Mouse (Mus musculus) MEL-GATA-1-ER (cell line): ENCODE results near the gene Dnmt3c.
"Not testable (repeated sequence)": the region's sequence is repeated elsewhere in the genome, so short reads cannot be mapped to it uniquely, and the experiment has no call there.

Source experiments
- DNase-seq: peaks from one replicate; pipeline ENCODE4 v3.0.0-alpha.2; 2012; ENCODE audit warnings: low read depth; ENCODE audit errors: extremely low read depth

Gene Dnmt3c

DNA sequence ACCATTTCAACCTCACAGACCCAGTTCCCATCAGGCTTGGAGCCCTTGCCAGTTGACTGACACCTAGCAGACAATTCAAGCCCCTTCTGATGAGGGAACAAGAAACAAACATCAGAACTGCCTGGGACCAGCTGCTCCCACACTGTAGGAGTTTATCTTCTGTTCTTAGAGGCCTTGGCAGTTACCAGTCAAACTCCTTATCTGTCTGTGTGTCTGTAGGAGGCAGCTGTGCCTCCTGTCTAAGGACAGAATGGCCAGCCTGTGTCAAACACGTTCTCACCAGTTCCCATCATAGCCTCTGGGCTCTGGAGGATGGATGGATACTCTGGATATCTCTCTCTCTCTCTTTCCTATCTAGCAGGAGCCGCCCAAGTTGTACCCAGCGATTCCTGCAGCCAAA, 21.4 kb downstream of the Dnmt3c start:
- not testable (repeated sequence) for DNase-seq

DNA sequence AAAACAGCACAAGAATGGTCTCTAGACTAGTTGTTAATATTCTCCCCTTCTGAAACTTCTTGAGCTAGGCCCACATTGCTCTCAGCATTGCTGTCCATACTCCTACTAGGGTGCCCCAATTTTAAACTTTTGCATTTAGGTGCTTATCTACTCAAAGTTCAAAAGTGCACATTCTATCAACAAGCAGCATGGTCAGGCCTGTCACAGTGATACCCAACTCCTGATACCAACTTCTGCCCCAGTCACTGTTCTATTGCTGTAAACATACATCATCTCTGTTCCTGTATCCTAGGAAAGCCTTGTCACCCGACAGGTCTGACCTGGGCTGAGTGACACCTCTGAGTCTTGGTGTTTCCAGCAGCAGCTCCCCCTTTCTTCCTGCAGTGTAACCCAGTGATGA, 26.6 kb downstream of the Dnmt3c start:
- DNase-seq = no peak

DNA sequence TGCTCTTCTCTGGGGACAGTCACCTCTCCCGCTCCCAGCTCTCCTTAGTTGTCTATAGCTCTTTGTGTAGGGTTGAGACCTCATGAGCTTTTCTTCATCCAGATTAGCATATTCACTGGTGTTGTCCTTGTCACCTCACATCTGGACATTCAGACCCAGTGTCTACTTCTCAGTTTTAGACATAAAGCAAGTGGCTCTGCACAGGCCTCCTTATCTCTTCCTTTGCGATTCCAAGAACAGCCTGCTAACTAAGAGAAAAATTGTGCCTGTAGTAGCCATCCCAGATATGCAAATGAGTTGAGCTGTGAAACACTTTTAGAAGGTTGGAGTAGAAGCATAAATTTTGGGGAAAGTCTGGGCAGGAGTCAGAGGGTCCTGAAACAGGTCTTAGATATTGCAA, 28.0 kb downstream of the Dnmt3c start:
- DNase-seq = peak; percentile 89

DNA sequence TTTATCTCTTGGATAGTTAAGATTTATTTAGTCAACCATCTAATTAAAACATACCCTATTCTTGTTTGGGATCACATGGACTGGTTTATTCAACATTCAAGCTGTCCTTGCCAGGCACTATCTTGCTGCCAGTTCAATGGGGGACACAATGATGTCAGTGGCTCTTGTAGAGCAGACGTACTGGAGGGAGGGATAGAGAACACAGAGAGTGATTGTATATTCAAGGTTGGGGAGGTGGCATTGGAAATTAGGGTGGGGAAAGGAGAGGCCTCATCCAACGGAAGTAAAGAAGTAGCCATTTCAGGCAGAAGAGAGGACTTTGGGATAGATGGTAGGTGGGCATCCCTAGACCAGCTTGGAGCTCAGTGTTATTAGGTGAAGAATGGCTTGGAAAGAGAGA, 28.4 kb downstream of the Dnmt3c start:
- no peak for DNase-seq

DNA sequence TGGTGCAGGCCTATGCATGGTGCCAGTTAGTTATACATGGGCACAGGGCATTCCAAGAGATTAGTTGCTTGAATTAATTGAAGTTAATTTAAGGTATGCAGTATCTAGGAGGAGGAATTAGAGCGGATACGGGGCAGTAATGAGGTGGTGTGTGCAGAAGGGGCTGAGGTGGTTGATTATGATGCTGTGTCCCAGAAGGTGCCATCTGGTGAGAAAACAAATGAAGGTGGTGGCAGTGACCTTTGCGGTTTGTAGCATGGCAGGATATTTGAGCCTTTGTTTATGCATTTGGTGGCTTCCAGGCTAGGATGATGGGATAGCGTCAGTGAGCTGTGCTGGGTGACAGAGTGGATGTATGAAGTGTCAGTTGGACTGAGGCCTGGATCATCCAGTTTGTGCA, 28.8 kb downstream of the Dnmt3c start:
- DNase-seq = no peak

DNA sequence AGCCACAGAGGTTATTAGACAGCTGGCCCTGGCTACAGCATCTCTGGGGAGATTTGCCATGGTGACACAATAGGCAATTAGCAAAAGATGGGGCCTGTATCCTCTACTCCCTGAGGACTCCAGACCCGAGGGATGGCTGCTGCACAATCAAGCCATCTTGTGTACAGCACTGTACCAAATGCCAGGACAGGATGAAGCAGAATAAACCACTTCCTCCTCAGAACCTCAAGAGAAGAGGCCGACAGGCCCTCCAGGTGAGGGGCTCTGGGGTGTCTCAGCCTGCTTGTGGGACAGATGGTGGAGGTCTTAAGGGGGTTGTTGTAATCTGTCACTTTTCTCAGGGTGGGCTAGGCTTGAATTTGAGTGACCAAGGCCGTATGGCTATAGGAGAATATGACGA, 37.6 kb downstream of the Dnmt3c start:
- no peak for DNase-seq

DNA sequence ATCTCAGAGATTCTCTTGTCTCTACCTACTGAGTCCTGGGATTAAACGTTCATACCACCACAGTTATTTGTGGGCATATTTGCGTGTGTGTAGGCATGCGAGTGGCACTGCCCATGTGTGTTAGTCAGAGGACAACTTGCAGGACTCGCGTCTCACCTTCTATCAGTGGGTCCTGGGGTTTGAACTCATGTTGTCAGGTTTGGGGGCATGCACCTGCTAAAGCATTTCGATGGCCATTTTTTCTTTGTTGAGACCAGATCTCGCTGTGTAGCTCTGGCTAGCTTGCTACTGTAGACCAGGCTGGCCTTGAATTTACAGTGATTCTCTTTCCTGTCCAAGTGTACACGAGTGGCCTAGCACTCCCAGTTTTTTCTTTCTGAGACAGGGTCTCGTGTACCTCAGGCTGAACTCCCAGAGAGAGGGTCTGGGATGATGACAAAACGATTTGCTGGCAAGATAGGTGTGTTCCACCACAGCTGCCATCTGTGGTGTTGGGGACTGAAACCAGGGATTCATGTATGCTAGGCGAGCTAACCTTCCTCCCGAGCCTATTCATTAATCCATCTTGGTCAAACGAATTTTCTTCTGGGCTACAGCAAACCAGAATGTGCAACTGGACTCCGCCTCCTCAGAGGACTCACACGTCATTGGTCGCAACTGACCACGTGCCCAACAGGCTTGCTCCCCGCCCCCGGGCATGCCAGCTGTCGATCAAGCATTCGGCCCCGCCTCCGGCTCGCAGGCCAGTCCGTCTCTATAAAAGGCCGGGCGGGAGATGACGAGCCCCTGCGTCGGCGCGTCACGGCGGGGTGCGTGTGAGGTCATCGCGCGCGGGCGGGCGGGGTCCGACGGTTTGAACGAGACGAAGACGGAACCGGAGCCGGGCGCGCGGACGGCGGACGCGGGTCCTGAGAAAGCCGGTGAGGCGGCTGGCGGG, 44.3 kb downstream of the Dnmt3c start, which contains the start of gene Mapre1:
TSS of gene Mapre1 (plus strand) at position 775 of the 937 bp plus-strand sequence.
- peak; percentile 92 for DNase-seq

DNA sequence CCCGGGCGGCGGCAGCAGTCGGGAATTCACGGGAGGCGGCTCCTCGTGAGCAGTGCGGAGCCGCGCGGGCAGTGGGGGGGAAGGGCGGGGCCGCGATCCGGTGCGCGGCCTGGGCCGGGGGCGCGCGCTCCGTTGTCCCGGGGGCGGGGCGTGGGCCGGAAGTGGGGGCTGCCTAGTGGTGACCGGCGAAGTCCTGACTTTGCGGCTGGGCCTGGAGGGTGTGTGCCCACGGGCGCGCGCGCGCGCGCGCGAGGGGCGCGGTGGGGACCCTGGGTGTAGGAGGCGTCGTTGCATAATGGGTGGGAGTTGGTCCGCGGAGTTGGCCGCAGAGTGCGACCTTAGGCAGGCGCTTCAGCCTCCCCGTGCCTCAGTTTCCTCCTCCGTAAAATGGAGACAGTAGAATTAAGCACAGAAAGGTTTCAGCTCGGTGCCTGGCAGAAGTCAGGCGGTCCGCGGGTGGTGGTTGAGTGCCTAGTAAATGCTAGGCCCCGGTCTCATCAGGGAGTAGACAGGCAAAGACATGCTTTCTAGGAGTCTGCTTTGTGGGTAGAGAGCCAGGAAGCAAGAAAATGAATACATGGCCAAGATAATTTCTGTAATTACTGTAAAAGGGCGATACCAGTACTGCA, 45.1 kb downstream of the Dnmt3c start:
- DNase-seq = peak; percentile 34

DNA sequence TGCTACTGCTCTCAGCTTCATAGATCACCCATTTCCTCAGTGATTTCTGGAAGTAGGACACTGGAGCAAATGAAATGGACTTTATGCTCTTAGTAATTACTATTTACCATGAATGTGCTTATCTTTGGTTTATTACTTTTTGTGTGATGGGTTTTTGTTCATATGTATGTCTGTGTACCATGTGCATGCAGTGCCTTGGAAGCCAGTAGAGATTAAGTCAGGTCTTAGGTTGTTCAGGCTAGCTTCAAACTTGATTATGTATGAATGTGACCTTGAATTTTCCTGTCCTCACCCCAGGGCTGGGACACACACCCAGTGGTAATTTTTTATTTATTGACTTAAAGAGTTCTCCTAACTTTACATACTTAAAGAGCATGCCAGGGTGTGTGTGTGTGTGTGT, 51.5 kb downstream of the Dnmt3c start:
- no peak for DNase-seq

DNA sequence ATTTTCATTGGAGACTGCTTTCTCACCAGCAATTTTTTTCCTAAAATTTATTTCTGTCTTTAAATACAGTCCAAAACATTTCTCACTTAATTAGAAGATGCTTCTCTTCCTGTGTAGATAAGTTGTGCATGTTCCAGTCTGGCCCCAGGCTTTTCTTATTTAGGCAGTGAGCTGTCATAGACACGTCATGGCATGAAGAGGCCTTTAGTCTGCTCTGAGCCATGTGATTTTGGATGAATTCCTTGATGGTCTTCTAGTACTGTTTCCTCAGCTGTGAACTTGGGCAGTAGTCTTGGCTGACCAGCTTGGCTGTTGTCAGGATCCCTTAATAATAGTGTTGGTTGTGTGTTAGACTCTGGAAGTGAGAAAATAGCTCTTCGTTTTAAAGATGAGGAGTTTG, 53.9 kb downstream of the Dnmt3c start:
- no peak for DNase-seq

DNA sequence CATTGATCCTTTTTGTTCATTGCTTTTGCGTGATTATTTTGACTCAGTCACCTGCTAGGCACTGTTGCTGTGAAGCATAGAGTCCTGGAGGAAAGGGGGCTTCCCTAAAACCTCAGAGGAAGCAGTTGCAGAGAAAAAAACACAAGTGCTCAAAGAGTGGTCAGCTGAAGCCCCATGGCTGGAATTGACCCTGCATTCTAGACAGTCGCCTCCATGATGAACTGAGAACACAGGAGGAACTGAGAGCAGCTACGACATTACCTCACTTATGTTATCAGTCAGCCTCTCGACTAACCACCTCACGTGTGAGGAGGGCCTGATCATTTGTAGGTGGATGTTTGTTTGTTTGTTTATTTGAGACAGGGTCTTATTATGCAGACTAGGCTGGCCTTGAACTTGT, 65.7 kb downstream of the Dnmt3c start:
- DNase-seq = no peak

DNA sequence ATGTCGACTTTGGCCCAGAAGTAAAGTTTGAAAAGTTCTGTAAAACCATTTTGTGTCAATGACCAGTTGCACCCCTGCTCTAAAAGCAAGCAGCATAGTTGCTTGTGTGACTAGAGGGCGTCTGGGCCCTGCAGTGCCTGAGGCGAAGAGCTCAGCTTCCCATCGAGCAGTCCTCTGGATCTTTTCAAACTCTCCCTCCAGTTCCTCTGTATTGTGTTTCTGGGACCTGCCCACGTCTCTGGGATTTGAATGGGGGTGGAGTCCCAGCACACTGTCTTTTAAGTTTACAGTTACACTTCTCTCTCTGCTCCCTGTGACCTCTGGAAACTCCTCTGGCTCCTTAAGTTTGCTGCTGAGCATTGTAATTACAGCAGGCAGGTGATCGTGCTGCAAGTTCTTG, 71.0 kb downstream of the Dnmt3c start:
- no peak for DNase-seq

DNA sequence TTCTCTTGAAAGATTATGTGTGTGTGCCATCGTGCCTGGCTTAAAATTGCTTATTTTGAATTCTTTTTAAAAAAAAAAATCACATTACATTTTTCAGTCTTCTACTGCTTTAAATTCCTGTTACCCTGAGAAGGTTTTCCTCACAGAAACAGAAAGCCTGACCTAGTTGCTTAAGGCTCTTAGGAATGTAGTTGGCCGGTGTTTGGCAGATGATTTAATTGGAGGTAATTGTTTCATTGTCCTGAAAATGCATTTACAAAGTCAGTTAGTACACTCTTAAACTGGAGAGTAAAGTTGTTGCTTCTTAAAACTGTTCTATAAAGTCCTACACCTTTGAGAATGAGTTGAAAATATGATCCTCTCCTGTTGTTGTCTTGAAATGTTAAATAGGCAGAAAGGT, 72.4 kb downstream of the Dnmt3c start:
- no peak for DNase-seq

DNA sequence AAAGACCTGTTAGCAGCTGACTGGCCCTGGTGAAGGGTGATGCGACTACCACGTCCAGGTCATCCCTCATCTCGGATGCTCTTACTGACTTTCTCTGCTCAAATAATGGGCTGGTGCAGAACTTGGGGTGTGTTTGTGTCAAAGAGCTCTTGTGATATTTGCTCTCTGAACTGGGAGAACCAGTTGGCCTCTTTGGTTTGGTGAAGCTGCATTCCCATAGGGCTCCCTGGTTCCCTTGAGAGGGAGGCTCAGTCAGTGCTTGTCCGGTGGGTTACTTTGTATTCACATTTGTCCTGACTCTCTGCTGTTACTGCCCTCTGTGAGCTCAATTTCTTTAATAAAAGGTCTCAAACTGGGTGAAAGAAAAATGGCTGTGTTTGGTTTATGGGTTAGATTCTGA, 76.5 kb downstream of the Dnmt3c start:
- no peak for DNase-seq

DNA sequence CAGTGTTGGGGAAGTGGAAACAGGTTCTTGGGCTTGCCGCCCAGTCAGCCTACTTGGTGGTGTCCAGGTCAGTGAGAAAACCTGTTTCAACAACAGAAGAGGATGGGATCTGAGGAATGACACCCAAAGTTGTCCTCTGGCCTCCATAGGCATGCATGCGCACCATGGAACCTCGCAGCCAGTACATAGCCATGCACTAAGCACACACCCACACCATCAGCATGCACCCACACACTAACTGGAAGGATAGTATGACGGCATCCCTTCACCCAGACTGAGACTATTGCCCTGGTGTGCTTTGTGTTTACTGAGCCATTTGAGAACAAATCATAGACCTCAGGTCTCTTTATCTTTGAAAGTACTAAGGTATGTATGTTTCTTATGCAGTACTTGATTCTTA, 79.0 kb downstream of the Dnmt3c start:
- no peak for DNase-seq

DNA sequence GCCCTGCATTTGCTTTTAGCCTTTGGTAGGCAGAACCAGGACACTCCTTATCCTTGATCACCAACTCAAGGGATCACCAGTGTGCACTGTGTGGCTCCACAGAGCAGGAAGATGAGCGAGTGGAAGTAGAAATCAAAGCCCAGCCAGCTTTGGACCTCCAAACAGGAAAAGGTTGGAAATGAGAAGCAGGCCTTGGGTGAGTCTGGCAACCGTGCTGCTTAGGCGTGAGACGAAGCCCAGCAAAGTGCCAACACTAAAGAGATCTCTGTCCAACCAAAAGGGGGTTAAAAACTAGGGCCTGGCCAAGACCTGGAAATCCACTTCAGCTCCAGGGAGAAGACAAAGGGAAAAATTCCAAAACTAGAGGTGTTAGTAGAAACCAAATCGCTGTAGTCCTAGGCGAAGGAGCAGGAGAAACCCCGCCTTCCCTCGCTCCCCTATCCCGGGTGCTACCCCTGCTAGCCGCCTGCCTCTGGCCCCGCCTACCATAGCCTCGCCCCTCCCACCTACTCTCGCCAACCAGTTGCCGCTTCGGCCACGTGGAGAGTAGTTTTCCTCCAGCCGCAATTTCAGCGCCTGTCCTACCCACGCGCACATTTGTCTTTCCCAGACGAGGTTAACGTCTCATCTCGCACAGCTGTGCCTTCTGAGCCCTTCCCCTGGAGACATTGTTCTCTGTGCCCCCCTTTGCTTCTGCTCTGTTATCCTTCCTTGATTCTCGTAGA, 82.3 kb downstream of the Dnmt3c start:
- DNase-seq = peak; percentile 58
